Mouse (Mus musculus) G1E (cell line): ENCODE results near the gene Pih1d1.

Source experiments
- CTCF ChIP-seq: IDR thresholded peaks from 2 replicates; pipeline ENCODE4 v1.5.1; 2012; ENCODE audit warnings: low read depth, low read length, inconsistent platforms, mixed read lengths
- GATA1 ChIP-seq: IDR thresholded peaks from 2 replicates; pipeline ENCODE4 v1.6.1; 2012; ENCODE audit warnings: borderline replicate concordance, low read length, inconsistent platforms, mixed read lengths
- POLR2AphosphoS5 ChIP-seq: IDR thresholded peaks from 2 replicates; pipeline ENCODE4 v1.6.1; 2012; ENCODE audit warnings: low read depth, low read length, inconsistent platforms; ENCODE audit not compliant: insufficient replicate concordance

- TF ChIP-seq CTCF (no peak), GATA1 (no peak), POLR2AphosphoS5 (no peak)
Observed at GRCm38 (mm10) chr7:45162551-45162950, 8.4 kb downstream of the Pih1d1 start.
